Mouse (Mus musculus) Patski (cell line): ENCODE data around the gene Ifit1bl1. TPM values are rescaled to one million over a fixed set of nuclear protein-coding genes. Genes with fewer than 3 reads are reported as not detected.
A peak's percentile ranks its signal among the peaks of the same experiment; 100 is the strongest.

Experiments used
- ATAC-seq: fragments of 100-300 bp; one replicate; pipeline ENCODE4 v1.8.0; 2021
- CTCF ChIA-PET: fragments of 350-600 bp; sonication (Branson Sonifier 250); formaldehyde crosslinking; loops from one replicate; lab custom pipeline; 2022; ENCODE audit warnings: inconsistent platforms; lab: Charles Lee
- POLR2A ChIA-PET: fragments of 350-600 bp; sonication (Branson Sonifier 250); formaldehyde crosslinking; loops from one replicate; lab custom pipeline; 2022; ENCODE audit warnings: antibody characterized with exemption, inconsistent platforms; lab: Charles Lee
- DNase-seq: peaks from one replicate; pipeline ENCODE4 v3.0.0-alpha.2; 2011; ENCODE audit warnings: low read depth, low spot score
- H3K27me3 ChIP-seq: fragments of 371-371 bp; one replicate; pipeline ENCODE4 v1.5.1; 2021
- CTCF ChIP-seq: fragments of 100-300 bp; IDR thresholded peaks from one replicate; pipeline ENCODE4 v1.5.1; 2021
- in situ Hi-C: fragments of 300-500 bp; cut with MboI; formaldehyde crosslinking; loops from 3 replicates; pipeline ENCODE4 v1.11.1; 2018; ENCODE audit warnings: low pct_unique_long_range_greater_than_20kb, mixed read lengths
- polyA plus RNA-seq: library from polyadenylated mRNA; unstranded; gene quantifications from one replicate; pipeline ENCODE4 v1.2.3, GENCODE M21; 2021

Gene Ifit1bl1
- polyA plus RNA-seq, 1 experiment from 2014 or later, result 0.41 TPM

DNA sequence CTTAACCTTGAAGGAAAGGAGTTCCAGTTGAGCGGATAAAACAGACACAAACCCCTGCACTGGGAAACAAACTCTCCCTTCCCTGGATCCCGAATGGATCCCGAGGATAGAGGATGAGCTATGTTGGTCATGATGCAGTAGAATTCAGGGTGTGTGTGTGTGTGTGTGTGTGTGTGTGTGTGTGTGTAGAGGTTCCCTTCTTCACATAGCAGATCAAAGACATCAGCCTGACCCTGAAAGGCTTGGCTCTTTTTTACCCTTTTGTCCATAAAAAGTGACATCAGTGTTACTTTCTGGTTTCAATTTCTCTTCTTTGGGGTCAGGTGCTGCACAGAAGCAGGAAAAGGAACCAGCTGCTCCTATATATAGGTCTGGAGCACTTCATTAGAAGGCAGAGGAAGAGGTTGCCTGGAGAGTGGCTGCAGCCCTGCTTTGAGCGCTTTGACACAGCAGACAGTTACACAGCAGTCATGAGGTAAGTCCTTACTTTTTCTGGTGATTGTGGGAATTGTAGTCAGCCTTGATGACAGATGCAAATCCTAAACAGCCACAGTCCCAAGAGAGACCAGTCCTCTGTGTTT is 31.8 kb downstream of the Ifit1bl1 start:
- ChIA-PET CTCF (interaction anchor here (0.6 to 2.5 kb wide), 7 partner anchors 11 to 61 kb away, joined by 3 to 15 read pairs (median 4); partner anchors contain the start of gene Ifit2), POLR2A (no interaction called here)
- ATAC-seq (peak; percentile 66), DNase-seq (no peak)
- TF ChIP-seq CTCF, result no peak
- H3K27me3 ChIP-seq, result no peaks in the 10 kb centered on the region
- in situ Hi-C loops, result no loop called here

DNA sequence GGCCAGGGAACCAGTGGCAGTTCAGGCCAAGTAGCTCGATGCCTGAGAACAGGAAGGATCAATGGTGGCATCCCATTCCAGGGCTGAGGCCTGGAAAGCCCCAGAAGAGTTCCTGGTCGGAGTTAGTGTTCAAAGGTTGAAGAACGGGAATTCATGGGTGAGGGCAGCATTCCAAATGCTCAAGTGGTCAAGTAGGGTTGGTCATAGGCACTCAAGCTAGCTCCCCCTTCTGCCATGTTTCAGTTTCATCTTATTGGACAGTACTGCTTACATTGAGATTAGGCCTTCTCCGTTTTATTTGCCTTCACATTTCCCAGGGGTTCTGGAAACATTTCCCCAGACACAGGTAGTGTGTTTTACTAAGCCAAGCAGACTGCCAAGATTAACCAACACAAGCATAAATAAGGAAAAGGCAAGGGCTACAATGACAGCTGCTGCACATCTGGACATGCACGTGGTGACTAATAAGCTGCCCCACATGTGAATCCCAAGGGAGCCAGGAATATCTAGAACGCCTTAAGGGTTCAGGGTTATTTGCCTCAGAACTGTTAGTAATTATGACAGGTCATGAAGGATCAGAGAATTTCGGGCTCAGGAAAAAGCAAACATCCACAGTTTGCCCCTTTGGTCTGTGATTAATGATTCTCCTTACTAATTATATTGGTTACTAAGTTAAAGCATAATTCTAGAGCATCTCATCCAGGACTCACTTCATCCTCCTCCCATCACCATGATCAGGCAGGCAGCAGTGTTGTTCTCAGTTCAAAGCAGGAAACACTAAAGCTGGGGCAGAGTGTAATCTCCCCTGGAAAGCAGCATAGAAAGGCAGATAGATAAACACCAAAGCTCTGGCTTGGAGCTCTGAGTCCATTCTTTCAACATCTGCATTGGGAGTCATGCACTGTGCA is 32.5 kb downstream of the Ifit1bl1 start:
- POLR2A ChIA-PET, result interaction anchor here (1.1 kb wide), 1 partner anchor 15 kb away, joined by 3 read pairs; no protein-coding TSS in a partner anchor
- ATAC-seq (no peak), DNase-seq (peak; percentile 31)
- no peaks in the 10 kb centered on the region for H3K27me3 ChIP-seq
- in situ Hi-C loops, result no loop called here
- TF ChIP-seq CTCF, result no peak
- CTCF ChIA-PET, result interaction anchor here (0.6 to 2.5 kb wide), 9 partner anchors 10 to 62 kb away, joined by 3 to 15 read pairs (median 4); partner anchors contain the start of gene Ifit2

DNA sequence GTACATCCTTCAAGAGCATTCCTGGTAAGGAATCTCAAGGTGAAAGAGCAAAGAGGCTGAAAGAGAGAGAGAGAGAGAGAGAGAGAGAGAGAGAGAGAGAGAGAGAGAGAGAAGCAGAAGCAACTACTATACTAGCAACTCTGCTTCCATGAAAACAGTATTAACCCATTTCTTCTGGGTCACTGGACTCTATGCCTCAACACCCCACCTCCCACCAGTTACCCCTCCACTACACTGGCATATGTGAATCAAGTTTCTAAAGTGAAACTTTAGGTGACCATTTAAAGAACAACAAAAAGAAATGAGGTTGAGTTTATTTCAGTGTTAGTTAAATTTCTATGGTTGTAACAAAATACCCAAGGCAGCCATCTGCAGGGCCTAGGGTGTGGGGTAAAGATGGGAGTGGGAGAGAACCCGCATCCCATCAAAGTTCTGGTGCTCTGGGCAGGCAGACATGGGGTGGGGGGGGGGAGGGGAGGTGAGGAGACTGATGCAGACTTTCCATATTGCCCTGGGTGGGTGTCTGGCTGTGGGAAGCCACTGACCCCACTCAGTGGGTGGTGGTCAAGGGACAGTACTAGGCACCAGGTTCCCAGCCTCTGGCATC is 35.5 kb downstream of the Ifit1bl1 start:
- CTCF ChIA-PET, result interaction anchor here (1.3 to 1.5 kb wide), 2 partner anchors 13 to 14 kb away, joined by 3 to 4 read pairs; no protein-coding TSS in a partner anchor

DNA sequence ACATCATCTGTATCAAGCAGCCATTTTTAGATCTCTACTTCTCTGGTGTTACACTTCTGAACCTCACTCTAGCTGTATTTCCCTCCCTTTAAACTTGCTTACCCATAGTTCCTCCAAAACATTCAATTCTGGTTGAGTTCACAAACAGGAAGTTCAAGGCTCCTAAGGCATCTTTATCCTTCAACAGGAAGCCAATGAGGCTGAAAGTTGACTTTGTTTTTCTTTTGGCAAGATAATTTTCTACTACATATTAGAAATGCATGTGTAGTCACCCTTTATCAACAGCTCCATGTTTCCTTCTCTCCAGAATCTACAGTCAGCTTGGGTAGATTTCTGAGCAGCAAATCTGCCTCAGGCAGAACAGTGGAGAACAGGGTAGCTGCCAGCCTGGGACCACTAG is 39.2 kb downstream of the Ifit1bl1 start:
- ATAC-seq, result no peak
- DNase-seq, result no peak
- CTCF ChIA-PET, result interaction anchor here (2.5 kb wide), 1 partner anchor 9 kb away, joined by 10 read pairs; no protein-coding TSS in a partner anchor
- POLR2A ChIA-PET, result interaction anchor here (0.6 to 0.7 kb wide), 3 partner anchors 33 to 224 kb away, joined by 3 to 9 read pairs (median 7); no protein-coding TSS in a partner anchor
- in situ Hi-C loops, result no loop called here
- no peak for TF ChIP-seq CTCF
- no peaks in the 10 kb centered on the region for H3K27me3 ChIP-seq

More for the DNA sequence above, 35.5 kb downstream of the Ifit1bl1 start:
- in situ Hi-C loops, result no loop called here
- ATAC-seq (no peak), DNase-seq (no peak)
- no peak for TF ChIP-seq CTCF
- POLR2A ChIA-PET, result no interaction called here
- H3K27me3 ChIP-seq, result no peaks in the 10 kb centered on the region

DNA sequence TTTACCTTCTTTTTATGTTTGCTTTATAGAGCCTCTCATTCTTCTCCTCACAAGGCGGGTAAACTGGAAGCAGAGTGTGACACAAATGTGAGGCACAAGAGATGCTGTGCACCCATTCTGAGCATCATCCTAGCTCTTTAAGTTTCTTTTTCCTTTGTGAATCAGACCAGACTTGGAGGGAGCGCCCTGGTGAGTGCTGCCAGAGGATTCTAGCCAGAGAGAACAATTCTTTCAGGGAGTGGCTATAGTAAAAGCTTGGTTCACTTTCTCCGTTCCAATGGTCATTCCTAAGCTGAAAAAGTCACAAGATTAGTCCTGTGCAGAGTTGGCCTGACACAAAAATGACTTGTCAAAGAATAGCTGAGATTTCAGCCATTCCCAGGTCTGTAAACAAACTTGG is 45.1 kb downstream of the Ifit1bl1 start:
- ATAC-seq, result no peak
- in situ Hi-C loops, result no loop called here
- TF ChIP-seq CTCF, result no peak
- H3K27me3 ChIP-seq, result no peaks in the 10 kb centered on the region
- CTCF ChIA-PET, result interaction anchor here (1.5 to 1.9 kb wide), 4 partner anchors 12 to 80 kb away, joined by 3 to 6 read pairs (median 3); no protein-coding TSS in a partner anchor
- POLR2A ChIA-PET, result no interaction called here
- no peak for DNase-seq

DNA sequence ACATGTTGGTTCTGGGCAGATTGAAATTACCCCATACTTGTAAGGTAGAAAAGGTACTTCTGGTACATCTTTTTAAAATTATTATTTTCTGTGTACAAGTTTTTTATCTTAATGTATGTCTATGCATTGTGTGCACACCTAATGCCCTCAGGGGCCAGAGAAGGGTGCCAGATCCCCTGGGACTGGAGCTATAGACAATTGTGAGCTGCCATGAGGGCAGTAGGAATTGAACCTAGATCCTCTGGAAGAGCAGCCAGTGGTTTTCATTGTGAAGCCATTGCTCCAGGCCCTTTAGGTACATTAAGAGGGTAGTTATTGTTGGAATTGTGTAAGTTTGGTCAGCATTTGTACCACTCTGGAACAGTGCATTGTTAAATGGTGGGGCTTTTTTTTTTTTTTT is 47.7 kb downstream of the Ifit1bl1 start:
- TF ChIP-seq CTCF, result no peak
- ChIA-PET POLR2A (interaction anchor here (0.5 to 1.2 kb wide), 4 partner anchors 10 to 107 kb away, joined by 3 to 5 read pairs (median 3); no protein-coding TSS in a partner anchor), CTCF (interaction anchor here (0.7 to 6.9 kb wide), 4 partner anchors 9 to 32 kb away, joined by 3 to 41 read pairs (median 7); no protein-coding TSS in a partner anchor)
- in situ Hi-C loops, result no loop called here
- DNase-seq (no peak), ATAC-seq (no peak)
- no peaks in the 10 kb centered on the region for H3K27me3 ChIP-seq

DNA sequence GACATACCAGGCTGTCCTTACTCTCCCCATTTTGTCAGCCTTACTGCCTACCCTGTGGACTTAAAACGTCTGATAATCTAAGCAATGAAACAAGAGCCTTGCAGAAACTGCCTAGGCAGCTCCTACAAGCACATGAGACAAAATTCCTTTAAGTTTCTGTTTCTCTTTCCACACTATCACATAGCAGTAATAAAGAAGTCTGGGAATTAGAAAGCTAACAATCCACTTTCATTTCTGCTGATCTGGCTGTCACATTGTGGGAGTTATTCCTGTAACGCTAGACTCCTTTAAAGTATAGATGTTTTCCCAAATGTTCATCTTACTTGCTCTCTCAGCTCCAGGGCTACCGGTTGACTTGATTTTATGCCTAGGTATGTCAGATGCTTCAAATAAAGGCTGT is 48.2 kb downstream of the Ifit1bl1 start:
- ATAC-seq (no peak), DNase-seq (no peak)
- POLR2A ChIA-PET, result interaction anchor here (1.1 kb wide), 1 partner anchor 15 kb away, joined by 3 read pairs; no protein-coding TSS in a partner anchor
- CTCF ChIA-PET, result interaction anchor here (0.7 to 6.9 kb wide), 4 partner anchors 10 to 32 kb away, joined by 3 to 41 read pairs (median 7); no protein-coding TSS in a partner anchor
- H3K27me3 ChIP-seq, result no peaks in the 10 kb centered on the region
- in situ Hi-C loops, result no loop called here
- TF ChIP-seq CTCF, result no peak

DNA sequence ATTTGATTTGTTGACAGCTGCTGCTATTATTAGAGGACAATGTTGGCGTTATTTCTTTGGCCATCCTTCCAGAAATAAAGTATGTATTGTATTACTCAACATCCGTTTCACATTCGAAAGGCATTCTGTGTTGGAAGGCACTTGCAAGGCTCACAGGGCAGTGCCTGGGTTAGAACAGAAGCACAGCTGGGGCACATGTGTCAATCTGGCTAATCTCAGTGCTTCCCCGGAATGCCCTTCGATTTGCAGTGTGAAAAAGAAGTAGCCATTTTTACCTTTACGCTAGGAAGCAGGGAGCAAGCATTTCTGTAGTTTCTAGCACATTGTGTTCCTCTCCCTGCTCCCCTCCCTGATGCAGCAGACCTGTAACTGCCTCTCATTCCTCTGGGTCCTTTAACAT is 48.7 kb downstream of the Ifit1bl1 start:
- ChIA-PET CTCF (interaction anchor here (1.0 to 6.9 kb wide), 3 partner anchors 10 to 33 kb away, joined by 4 to 41 read pairs (median 10); no protein-coding TSS in a partner anchor), POLR2A (interaction anchor here (1.1 kb wide), 1 partner anchor 15 kb away, joined by 3 read pairs; no protein-coding TSS in a partner anchor)
- DNase-seq (no peak), ATAC-seq (no peak)
- H3K27me3 ChIP-seq, result no peaks in the 10 kb centered on the region
- in situ Hi-C loops, result no loop called here
- no peak for TF ChIP-seq CTCF

DNA sequence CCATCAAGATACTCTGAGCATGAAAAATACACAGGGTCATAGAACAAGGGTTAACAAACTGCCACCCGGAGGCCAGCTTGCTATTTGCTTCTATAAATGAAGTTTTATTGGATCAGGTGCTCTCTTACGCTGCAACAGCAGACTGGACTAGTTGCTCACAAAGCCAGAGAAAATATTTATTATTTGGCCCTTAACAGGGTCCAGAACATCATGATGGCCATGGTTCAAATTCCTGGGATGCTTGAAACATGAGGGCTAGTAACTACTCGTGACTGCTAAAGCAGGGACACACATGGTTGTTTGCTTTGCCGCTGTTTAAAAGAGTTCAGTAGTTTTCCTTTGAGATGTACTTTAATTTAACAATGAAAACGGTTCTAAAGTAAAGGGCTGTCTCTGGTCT is 49.8 kb downstream of the Ifit1bl1 start:
- DNase-seq (no peak), ATAC-seq (peak; percentile 65)
- POLR2A ChIA-PET, result interaction anchor here (1.7 kb wide), 1 partner anchor 84 kb away, joined by 7 read pairs; no protein-coding TSS in a partner anchor
- in situ Hi-C loops, result no loop called here
- no peaks in the 10 kb centered on the region for H3K27me3 ChIP-seq
- CTCF ChIA-PET, result interaction anchor here (5.2 to 6.9 kb wide), 2 partner anchors 34 to 76 kb away, joined by 31 to 41 read pairs; no protein-coding TSS in a partner anchor
- TF ChIP-seq CTCF, result no peak
